Mouse (Mus musculus) c-Kit-negative CD71-positive TER-119-positive erythroid progenitor cells, embryonic 14.5 days (primary cell): Measurements from ENCODE around the gene Rab3d.

ENCODE experiments used
- DNase-seq: peaks from one replicate; pipeline ENCODE4 v3.0.0-alpha.2; 2013; ENCODE audit warnings: low read depth, low spot score

The Rab3d gene

DNA sequence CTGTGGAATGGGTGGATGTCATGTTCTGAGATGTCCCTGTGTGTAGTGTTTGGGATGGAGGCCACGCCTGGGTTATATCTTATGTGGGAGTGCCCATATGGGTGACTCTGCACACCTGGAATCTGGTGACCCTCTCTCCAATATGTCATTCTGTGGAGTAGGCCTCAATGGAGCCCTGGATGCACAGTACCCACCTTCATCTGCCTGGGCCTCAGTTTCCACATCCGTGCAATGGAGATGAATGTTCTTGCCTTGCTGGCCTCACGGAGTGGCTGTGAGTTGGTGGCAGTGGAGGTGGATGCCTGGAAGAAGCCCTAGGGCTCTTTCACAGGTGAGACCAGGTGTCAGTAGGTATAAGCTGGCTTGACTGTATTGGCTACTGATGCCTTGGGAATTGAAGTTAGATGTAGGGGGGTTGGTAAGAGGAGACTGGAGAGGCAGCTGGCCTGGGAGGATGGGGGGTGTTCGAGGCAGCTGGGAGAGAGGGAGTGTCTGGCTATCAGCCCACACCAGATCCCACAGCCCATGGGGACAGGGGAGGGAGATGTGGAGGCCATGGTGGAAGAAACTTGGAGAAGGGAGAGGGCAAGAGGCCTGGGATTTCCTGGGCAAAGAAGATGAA is 20.4 kb upstream of the Rab3d start:
- DNase-seq: no peak

GRCm38 (mm10) chr9:21937711-21938175 is 19.8 kb upstream of the Rab3d start:
- no peak for DNase-seq

GRCm38 (mm10) chr9:21936692-21937570 is 18.9 kb upstream of the Rab3d start, which contains the start of gene Plppr2:
Gene Plppr2, plus strand, starts transcription at chr9:21937033.
- DNase-seq: no peak

DNA sequence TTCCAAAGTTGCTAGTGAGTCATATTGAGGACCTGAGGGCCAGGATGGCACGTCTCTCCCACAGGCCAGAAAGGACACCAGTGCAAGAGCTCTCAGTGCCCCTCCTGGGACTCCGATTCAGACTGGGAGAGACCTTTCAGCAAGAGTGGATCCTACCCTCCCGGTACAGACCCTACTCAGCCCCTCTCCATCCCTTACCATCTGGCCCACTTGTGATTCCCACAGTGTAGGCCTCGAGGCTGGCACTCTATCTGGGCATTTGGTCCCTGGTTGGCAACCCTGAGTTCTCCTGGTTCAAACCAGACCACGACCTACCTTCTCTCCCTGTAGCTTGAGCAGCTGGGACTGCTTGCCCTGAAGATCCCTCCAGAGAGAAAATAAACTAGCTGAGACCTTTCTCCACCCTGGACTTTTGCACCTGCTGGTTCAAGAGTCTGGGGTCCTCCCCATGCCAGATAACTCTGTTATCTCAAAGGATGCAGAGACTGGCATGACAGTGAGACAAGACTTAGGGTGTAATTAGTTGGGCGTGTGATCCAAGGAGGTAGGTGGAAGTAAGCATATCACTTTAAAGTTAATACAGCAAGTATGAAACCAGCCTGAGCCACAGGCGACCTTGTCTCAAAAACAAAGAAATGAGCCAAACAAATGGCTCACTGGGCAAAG is 17.6 kb upstream of the Rab3d start:
- DNase-seq: no peak

DNA sequence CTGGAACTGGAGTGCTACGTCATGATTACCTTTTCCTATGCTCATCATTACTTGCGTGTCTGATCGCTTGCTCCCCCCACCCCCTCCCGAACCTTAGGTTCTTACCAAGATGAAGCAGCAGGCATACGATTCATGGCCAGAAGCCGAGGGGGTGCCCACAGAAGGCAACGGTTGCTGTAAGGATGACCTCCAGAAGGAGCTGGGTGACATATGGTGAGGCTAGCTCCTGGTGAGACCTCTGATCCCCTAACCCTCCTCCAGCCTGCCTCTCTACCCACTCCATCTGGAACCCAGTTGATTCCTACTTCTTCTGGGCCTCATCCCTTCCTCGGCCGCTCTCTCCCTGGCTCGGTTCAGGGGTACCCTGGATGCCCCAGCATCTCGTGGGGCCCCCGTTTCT is 16.0 kb upstream of the Rab3d start:
- DNase-seq: no peak

DNA sequence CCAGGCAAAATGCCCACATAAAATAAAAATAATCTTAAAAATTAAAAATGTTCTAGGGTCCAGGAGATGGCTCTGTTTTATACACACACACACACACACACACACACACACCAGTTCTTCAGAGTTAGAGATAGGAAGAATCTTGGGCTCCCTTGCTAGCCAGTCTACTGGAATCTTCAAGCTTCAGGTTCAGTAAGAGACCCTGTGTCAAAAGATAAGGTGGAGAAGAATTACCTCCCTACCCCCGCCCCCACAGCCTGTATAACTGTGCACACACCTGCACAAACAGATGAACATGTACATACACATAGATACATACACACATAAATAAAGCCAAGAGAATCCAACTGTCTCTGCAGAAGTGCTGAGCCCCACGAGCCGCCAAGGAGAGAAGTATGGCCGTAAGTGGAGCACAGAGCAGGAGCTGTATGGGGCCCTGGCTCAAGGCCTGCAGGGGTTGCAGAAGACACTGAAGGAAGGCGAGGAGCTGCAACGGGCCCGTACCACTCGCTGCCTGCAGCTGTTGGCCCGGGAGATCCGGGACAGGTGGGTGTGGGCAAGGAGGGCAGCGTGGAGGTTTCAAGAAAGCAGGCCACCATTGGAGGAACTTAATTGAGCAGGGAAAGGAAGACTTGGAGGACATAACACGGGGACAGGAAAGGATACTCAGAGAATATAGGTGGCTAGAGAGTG is 14.6 kb upstream of the Rab3d start:
- no peak for DNase-seq

- DNase-seq: no peak
Observed at GRCm38 (mm10) chr9:21932006-21932405, 14.0 kb upstream of the Rab3d start.

GRCm38 (mm10) chr9:21929208-21929607 is 11.2 kb upstream of the Rab3d start:
- DNase-seq: no peak

- peak; percentile 34 for DNase-seq
Observed at GRCm38 (mm10) chr9:21927208-21927753, 9.3 kb upstream of the Rab3d start, which contains the start of the genes Ccdc159 and Tmem205. Gene Ccdc159, plus strand, starts transcription at chr9:21927471. Gene Tmem205, minus strand, starts transcription at chr9:21927556.

DNA sequence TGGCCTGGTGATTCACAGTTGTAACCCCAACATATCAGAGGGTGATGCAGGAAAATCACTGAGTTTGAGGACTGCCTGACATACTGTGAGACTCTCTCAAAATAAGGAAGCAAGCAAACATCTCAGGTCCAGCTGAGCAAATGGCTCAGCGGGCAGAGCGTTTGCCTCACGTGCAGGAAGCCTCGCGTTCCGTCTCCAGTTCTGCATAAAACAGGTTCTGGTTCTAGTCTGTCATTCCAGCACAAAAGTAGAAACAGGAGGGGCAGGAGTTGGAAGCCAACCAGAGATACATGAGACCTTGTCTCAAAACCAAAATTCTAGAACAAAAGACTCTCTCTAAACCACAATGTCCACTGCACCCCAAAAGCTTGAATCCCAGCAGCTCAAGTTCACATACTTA is 8.8 kb upstream of the Rab3d start:
- DNase-seq: no peak

DNA sequence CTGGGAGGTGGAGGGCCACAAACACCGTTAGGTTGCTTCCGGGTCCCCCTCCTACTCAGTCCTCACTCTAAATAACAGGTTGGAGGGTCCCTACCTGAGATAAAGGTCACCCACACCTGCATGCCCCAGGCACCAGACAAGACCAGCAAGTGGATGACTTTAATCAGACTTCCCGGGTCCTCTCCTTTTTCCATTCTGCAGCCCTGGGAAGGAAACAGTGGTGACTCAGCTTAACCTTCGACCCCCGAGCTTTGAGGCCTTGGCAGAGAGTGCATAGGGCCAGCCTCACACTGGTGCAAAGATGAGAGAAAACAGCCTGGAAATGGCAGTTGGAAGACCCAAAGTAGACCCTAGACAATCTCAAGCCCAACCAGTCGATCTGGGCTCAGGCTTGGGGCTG is 8.2 kb upstream of the Rab3d start:
- DNase-seq: no peak

DNA sequence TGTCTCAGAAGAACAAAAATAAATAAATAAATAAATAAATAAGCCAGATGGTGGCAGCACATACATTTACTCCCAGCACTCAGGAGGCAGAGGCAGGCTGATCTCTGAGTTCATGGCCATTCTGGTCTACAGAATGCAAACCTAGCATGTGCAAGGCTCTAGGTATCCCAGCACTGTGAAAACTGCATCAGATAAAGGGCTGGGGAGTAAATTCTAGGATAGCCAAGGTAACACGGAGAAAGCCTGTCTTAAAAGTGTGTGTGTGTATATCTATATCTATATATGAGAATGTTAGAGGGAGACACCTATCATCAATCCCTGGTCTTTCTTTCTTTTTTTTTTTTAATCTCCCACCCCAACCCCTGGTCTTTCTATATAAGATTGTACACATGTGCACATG is 7.5 kb upstream of the Rab3d start:
- DNase-seq: no peak

GRCm38 (mm10) chr9:21925034-21925433 is 7.0 kb upstream of the Rab3d start:
- DNase-seq: no peak

GRCm38 (mm10) chr9:21924099-21924493 is 6.1 kb upstream of the Rab3d start:
- DNase-seq: no peak

GRCm38 (mm10) chr9:21923490-21924098 is 5.6 kb upstream of the Rab3d start:
- no peak for DNase-seq

GRCm38 (mm10) chr9:21923036-21923435 is 5.0 kb upstream of the Rab3d start:
- DNase-seq: no peak

- no peak for DNase-seq
Observed at GRCm38 (mm10) chr9:21918692-21919384, 846 bp upstream of the Rab3d start.

- DNase-seq: no peak
Observed at GRCm38 (mm10) chr9:21917493-21918034, 428 bp downstream of the Rab3d start.

DNA sequence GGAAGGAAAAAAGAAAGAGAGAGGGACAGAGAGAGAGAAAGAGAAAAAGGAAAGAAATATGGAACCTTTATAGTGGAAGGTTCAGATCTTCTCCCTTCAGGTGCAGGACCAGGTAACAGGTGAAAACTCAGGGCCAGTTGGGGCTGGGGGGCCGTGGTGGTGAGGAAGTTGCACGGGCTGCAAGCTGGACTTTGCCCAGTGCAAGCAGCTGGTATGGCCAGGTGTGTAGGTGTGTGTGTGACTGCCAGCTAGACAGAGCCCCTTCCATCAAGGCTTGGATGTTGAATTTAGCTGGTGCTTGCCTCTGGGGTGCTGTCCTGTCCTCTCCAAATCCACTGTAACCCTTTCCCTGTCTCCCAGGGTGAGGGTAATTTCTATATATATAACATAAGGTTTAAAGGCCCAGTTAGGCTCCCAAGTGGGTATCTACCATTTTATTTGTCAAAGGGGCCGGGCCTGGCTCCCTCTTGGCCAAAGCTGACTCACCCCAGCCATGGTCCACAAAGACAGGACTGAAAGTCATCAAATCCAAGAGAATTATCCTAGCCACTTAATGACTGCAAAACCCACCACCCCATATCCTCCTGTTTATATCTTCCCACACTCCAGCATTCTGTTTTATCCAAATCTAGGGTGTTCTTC is 1.0 kb downstream of the Rab3d start:
- no peak for DNase-seq
